Comparison of ENCODE assay signal across 20 mouse cellular contexts in the genomic region with DNA sequence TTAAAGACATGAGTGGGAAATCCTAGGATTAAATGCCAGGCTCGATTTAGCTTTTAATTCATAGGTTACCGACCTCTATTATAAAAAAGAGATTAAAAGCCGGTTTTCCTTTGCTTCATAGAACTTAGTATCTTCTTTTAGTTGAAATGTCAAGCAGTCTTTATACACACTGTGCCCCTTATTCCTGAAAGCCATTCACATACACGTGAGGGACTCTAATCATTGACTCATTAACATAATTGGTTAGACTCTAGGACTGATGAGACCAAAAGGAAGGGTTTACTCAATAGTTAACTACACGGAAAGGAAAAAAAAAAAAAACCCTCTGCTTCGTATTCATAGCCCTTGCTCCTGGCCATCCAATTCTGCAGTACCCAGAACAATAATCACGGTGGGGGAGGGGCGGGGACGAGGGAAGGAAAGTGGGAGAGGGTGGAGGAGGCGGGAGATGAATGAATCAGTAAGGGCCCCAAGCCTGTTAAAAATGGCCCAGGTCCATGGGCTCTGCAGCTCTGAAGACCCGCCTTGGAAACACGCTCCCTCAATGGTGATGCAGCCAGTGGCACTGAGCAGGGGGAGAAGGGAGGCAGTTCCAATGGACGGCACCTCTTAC.
A peak's percentile ranks its signal among the peaks of the same experiment; 100 is the strongest.
DNase-seq lines count a peak whose midpoint lies in the region; ATAC-seq and TF ChIP-seq lines count a peak whose summit lies in the region.
"Had no signal": no experiment of that assay in that cellular context is flagged by ENCODE, and none has a peak within 500 bp of the region (broad histone marks: within the 10 kb centered on the region; RNA-seq: fewer than 3 reads in every experiment).

No protein-coding gene starts in this region.

- H3K36me3 ChIP-seq in forebrain, embryonic 11.5 days (ENCODE audit: control insufficient read depth, insufficient read depth, low read length), result no peaks in the 10 kb centered on the region; the same call in 1 of the 2 replicates
- H3K36me3 ChIP-seq in forebrain, embryonic 15.5 days, result peaks cover 37% of the 10 kb centered on the region

- H3K27me3 ChIP-seq in forebrain, embryonic 11.5 days (ENCODE audit: control insufficient read depth, insufficient read depth, low read length), result no peaks in the 10 kb centered on the region
- H3K27me3 ChIP-seq in forebrain, embryonic 15.5 days, result no peaks in the 10 kb centered on the region
- H3K27me3 ChIP-seq: heart, embryonic 13.5 days; neural tube, embryonic 13.5 days had no signal

- H3K4me2 ChIP-seq in forebrain, embryonic 11.5 days (ENCODE audit: low read depth, low read length, severe bottlenecking), result no peak overlapping the region
- H3K4me2 ChIP-seq in forebrain, embryonic 15.5 days (replicated peaks), result no peak overlapping the region
- H3K4me2 ChIP-seq: heart, embryonic 13.5 days; neural tube, embryonic 13.5 days had no signal

- no peak overlapping the region for H3K9ac ChIP-seq in forebrain, embryonic 11.5 days (ENCODE audit: low read length)
- no peak overlapping the region for H3K9ac ChIP-seq in forebrain, embryonic 15.5 days (replicated peaks)
- H3K9ac ChIP-seq: heart, embryonic 13.5 days; neural tube, embryonic 13.5 days had no signal

- WGBS in forebrain, embryonic 11.5 days, result 52% methylated on average over 13 of the region's 13 CpGs
- 21% methylated on average over 13 of the region's 13 CpGs for WGBS in forebrain, embryonic 15.5 days
- WGBS in olfactory bulb, adult 2 months, result 27% methylated on average over 13 of the region's 13 CpGs

- H3K4me1 ChIP-seq in forebrain, embryonic 11.5 days (replicated peaks; ENCODE audit: control insufficient read depth, insufficient read depth, low read length), result 0 out of 2 replicates have a peak, but pooled peaks cover 2% of the 10 kb centered on the region
- H3K4me1 ChIP-seq in forebrain, embryonic 15.5 days, result no peaks in the 10 kb centered on the region
- peaks cover 11% of the 10 kb centered on the region for H3K4me1 ChIP-seq in olfactory bulb, adult 2 months (ENCODE audit: control insufficient read depth, insufficient read depth, low read length)
- H3K4me1 ChIP-seq: embryonic facial prominence, embryonic 10.5 days; neural tube, embryonic 13.5 days had no signal

- no peak for DNase-seq in layer of hippocampus, adult 2 months (ENCODE audit: low spot score in 2 of 2)
- DNase-seq in layer of hippocampus, adult 18-20 months (ENCODE audit: low spot score in 2 of 2), result no peak
- peak; percentile 83 for DNase-seq in forebrain, embryonic 11.5 days (ENCODE audit: low spot score)
- no peak for DNase-seq in urinary bladder, postnatal 4 days (ENCODE audit: low spot score in 2 of 2)
- DNase-seq: adrenal gland, adult 2 months; cerebellum, adult 11 months; cerebellum, postnatal 14 days; gastrocnemius, adult 2 months; kidney, adult 2 months; kidney, postnatal 10 days; left cerebral cortex, postnatal 4 days; liver had no signal

- TF ChIP-seq POLR2A in olfactory bulb, adult 2 months (IDR thresholded peaks at IDR 0.05; ENCODE audit: insufficient read depth, low read depth, low read length), result no peak

- no peak overlapping the region for H3K4me3 ChIP-seq in layer of hippocampus, adult 2 months
- H3K4me3 ChIP-seq in forebrain, embryonic 11.5 days (ENCODE audit: low read depth, low read length), result no peak overlapping the region
- H3K4me3 ChIP-seq in forebrain, embryonic 15.5 days, result no peak overlapping the region
- no peak overlapping the region for H3K4me3 ChIP-seq in olfactory bulb, adult 2 months (ENCODE audit: insufficient read depth, low read depth, low read length)
- H3K4me3 ChIP-seq: embryonic facial prominence, embryonic 10.5 days; gastrocnemius, adult 2 months; heart, embryonic 13.5 days; neural tube, embryonic 13.5 days had no signal

- peak; percentile 55; the same call in 1 of the 2 replicates for ATAC-seq in forebrain, embryonic 11.5 days (replicated peaks; ENCODE audit: low FRiP score)
- ATAC-seq in forebrain, embryonic 15.5 days (replicated peaks), result peak; percentile 43; the same call in 1 of the 2 replicates
- ATAC-seq in monocyte, adult 5-6 weeks (replicated peaks; ENCODE audit: insufficient number of reproducible peaks, low FRiP score, low TSS enrichment, poor library complexity, severe bottlenecking), result no peak
- ATAC-seq: inflammation-experienced regulatory T-cells, adult 6 months; lung, postnatal 0 days had no signal

- no peaks in the 10 kb centered on the region for H3K9me3 ChIP-seq in forebrain, embryonic 11.5 days (ENCODE audit: control insufficient read depth, low read length)
- H3K9me3 ChIP-seq in forebrain, embryonic 15.5 days, result no peaks in the 10 kb centered on the region
- H3K9me3 ChIP-seq: embryonic facial prominence, embryonic 10.5 days; heart, embryonic 13.5 days; neural tube, embryonic 13.5 days had no signal

- peak overlapping the region; percentile 51; the same call in 1 of the 2 replicates for H3K27ac ChIP-seq in layer of hippocampus, adult 2 months
- no peak overlapping the region for H3K27ac ChIP-seq in forebrain, embryonic 11.5 days (ENCODE audit: low read depth, low read length)
- H3K27ac ChIP-seq in forebrain, embryonic 15.5 days (replicated peaks), result 0 out of 2 replicates have a peak overlapping the region, but pooled peaks have one; percentile 4
- peak overlapping the region; percentile 2; the same call in 1 of the 2 replicates for H3K27ac ChIP-seq in olfactory bulb, adult 2 months (ENCODE audit: insufficient read depth, low read depth, low read length)
- H3K27ac ChIP-seq: embryonic facial prominence, embryonic 10.5 days; gastrocnemius, adult 2 months; heart, embryonic 13.5 days; neural tube, embryonic 13.5 days had no signal

- TF ChIP-seq CTCF in layer of hippocampus, adult 2 months (conservative IDR thresholded peaks at IDR 0.05), result no peak
- no peak for TF ChIP-seq CTCF in olfactory bulb, adult 2 months (IDR thresholded peaks at IDR 0.05; ENCODE audit: insufficient read depth, low read depth, low read length)
